Mouse (Mus musculus): ENCODE data around the gene Ptprs. TPM values are rescaled to one million over a fixed set of nuclear protein-coding genes. Genes with fewer than 3 reads are reported as not detected.

The Ptprs gene
- polyA plus RNA-seq, 1 experiment from 2014 or later, result 5.3 TPM

Small RNA genes within 50 kb of the gene (microRNA-seq; reads per million reads assigned to microRNA genes)
- gene Mir6977, result not detected

Other genes with a start within 250 kb of the Ptprs start
- 5.2 and 5.7 TPM in 2 replicates for gene Fem1a, start 219.7 kb downstream of the Ptprs start, polyA plus RNA-seq (2015; fragmentation: Nextera tagmentation; extraction: Ambion mirVana)
- 3.4 and 4.2 TPM in 2 replicates for gene Ticam1, start 199.7 kb downstream of the Ptprs start, polyA plus RNA-seq (2015; fragmentation: Nextera tagmentation; extraction: Ambion mirVana)
- 35.9 and 37.6 TPM in 2 replicates for gene Plin3, start 183.6 kb downstream of the Ptprs start, polyA plus RNA-seq (2015; fragmentation: Nextera tagmentation; extraction: Ambion mirVana)
- not detected in 2 replicates for gene Arrdc5, start 176.2 kb downstream of the Ptprs start, polyA plus RNA-seq (2015; fragmentation: Nextera tagmentation; extraction: Ambion mirVana)
- 86.0 and 89.7 TPM in 2 replicates for gene Uhrf1, start 173.2 kb downstream of the Ptprs start, polyA plus RNA-seq (2015; fragmentation: Nextera tagmentation; extraction: Ambion mirVana)
- gene Kdm4b, start 150.4 kb downstream of the Ptprs start, polyA plus RNA-seq (2015; fragmentation: Nextera tagmentation; extraction: Ambion mirVana), result 6.3 and 7.0 TPM in 2 replicates
- not detected in 2 replicates for gene Znrf4, start 35.9 kb upstream of the Ptprs start, polyA plus RNA-seq (2015; fragmentation: Nextera tagmentation; extraction: Ambion mirVana)
- 0.12 and 0.24 TPM in 2 replicates for gene Gm20219, start 77.9 kb upstream of the Ptprs start, polyA plus RNA-seq (2015; fragmentation: Nextera tagmentation; extraction: Ambion mirVana)
- 25.8 and 28.8 TPM in 2 replicates for gene Safb2, start 108.1 kb upstream of the Ptprs start, polyA plus RNA-seq (2015; fragmentation: Nextera tagmentation; extraction: Ambion mirVana)
- gene Safb, start 108.3 kb upstream of the Ptprs start, polyA plus RNA-seq (2015; fragmentation: Nextera tagmentation; extraction: Ambion mirVana), result 38.7 and 38.9 TPM in 2 replicates
- gene 2410015M20Rik, start 133.3 kb upstream of the Ptprs start, polyA plus RNA-seq (2015; fragmentation: Nextera tagmentation; extraction: Ambion mirVana), result 129 and 149 TPM in 2 replicates
- 828 and 951 TPM in 2 replicates for gene Rpl36, start 136.9 kb upstream of the Ptprs start, polyA plus RNA-seq (2015; fragmentation: Nextera tagmentation; extraction: Ambion mirVana)
- 35.0 and 36.3 TPM in 2 replicates for gene Lonp1, start 150.4 kb upstream of the Ptprs start, polyA plus RNA-seq (2015; fragmentation: Nextera tagmentation; extraction: Ambion mirVana)
- 0.21 and 0.33 TPM in 2 replicates for gene Catsperd, start 151.7 kb upstream of the Ptprs start, polyA plus RNA-seq (2015; fragmentation: Nextera tagmentation; extraction: Ambion mirVana)
- gene Ranbp3, start 196.8 kb upstream of the Ptprs start, polyA plus RNA-seq (2015; fragmentation: Nextera tagmentation; extraction: Ambion mirVana), result 35.9 and 37.0 TPM in 2 replicates
- 210 and 219 TPM in 2 replicates for gene Ndufa11, start 241.3 kb upstream of the Ptprs start, polyA plus RNA-seq (2015; fragmentation: Nextera tagmentation; extraction: Ambion mirVana)
- gene Vmac, start 241.5 kb upstream of the Ptprs start, polyA plus RNA-seq (2015; fragmentation: Nextera tagmentation; extraction: Ambion mirVana), result 2.8 and 4.2 TPM in 2 replicates